Mouse (Mus musculus): ENCODE results near the gene Tmem171. TPM values are rescaled to one million over a fixed set of nuclear protein-coding genes. Genes with fewer than 3 reads are reported as not detected.

Tmem171 gene
- polyA plus RNA-seq, 1 experiment from 2014 or later, result 0.19 TPM

DNA sequence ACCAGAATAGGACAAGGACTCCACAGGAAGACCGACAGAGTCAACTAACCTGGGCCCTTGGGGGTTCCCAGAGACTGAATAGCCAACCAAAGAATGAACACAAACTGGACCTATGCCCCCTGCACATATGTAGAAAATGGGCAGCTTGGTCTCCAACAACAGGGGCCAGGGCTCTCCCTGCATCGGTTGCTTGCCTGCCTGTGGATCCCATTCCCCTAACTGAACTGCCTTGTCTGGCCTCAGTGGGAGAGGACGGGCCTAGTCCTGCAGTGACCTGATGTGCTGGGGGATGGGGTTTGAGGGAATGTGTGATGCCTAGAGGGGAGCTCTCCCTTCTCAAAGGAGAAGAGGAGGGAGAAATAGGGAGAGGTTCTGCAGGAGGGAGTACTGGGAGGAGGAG is 25.3 kb downstream of the Tmem171 start:
- Histone ChIP-seq H3K4me2 (no peak overlapping the region), H3K27ac (ENCODE audit: low read depth, low read length) (no peak overlapping the region), H3K9ac (ENCODE audit: low read depth, low read length) (no peak overlapping the region), H3K4me1 (replicated peaks; ENCODE audit: control insufficient read depth, insufficient read depth, low read length) (no peaks in the 10 kb centered on the region), H3K36me3 (ENCODE audit: control insufficient read depth, insufficient read depth, low read length) (no peaks in the 10 kb centered on the region), H3K27me3 (replicated peaks; ENCODE audit: control insufficient read depth, insufficient read depth, low read length) (no peaks in the 10 kb centered on the region), H3K9me3 (ENCODE audit: control insufficient read depth, low read length) (no peaks in the 10 kb centered on the region), H3K4me3 (ENCODE audit: low read depth, low read length) (no peak overlapping the region)
- WGBS, result 71% methylated on average over 3 of the region's 3 CpGs
- no peak for ATAC-seq (replicated peaks; ENCODE audit: low FRiP score)
- no peak for DNase-seq (ENCODE audit: low spot score)

DNA sequence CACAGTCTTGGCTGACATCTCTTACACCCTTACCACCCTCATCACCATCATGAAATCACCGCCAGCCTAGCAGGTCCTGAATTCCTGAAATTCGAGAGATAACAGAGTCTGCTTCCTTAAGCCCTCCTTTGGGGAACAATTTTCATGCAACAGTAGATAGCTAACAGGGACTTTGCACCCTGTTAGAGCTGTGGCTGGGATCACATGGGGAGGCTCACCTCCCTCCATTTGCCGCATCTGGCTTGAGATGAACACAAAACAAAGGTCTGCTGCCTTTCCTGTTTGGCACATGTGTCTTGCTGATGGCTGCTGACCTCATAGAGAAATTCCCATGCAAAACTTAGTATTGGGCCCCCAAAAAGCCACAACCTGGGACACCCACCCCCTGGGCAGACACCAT is 27.3 kb downstream of the Tmem171 start:
- H3K9ac ChIP-seq (ENCODE audit: low read depth, low read length), result no peak overlapping the region

DNA sequence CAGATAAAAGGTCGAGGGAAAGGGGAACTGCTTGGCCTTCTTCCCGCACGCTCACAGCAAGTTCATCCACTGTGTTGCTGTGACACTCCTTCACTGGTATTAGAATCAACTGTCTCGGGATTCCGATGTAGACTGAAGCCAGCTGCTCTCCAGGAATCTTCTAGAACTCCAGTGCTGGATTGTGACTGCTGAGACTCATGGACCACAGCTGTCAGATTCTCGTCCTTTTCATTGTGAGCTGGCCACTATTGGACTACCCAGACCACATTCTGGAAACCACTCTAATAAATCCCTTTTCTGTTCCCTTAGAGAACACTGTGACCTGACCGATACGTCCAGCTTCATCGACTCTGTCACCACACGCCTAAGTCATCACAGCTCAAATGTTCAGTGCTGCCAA is 29.4 kb downstream of the Tmem171 start:
- no peaks in the 10 kb centered on the region for H3K27me3 ChIP-seq (replicated peaks; ENCODE audit: control insufficient read depth, insufficient read depth, low read length)
- ATAC-seq (replicated peaks; ENCODE audit: low FRiP score), result no peak
- no peak overlapping the region for H3K9ac ChIP-seq (ENCODE audit: low read depth, low read length)
- H3K36me3 ChIP-seq (ENCODE audit: control insufficient read depth, insufficient read depth, low read length), result no peaks in the 10 kb centered on the region
- DNase-seq (ENCODE audit: low spot score), result no peak
- no peak overlapping the region for H3K4me3 ChIP-seq (ENCODE audit: low read depth, low read length)
- H3K9me3 ChIP-seq (ENCODE audit: control insufficient read depth, low read length), result no peaks in the 10 kb centered on the region; the same call in 1 of the 2 replicates
- 79% methylated on average over 10 of the region's 10 CpGs for WGBS
- H3K4me1 ChIP-seq (replicated peaks; ENCODE audit: control insufficient read depth, insufficient read depth, low read length), result no peaks in the 10 kb centered on the region
- no peak overlapping the region for H3K27ac ChIP-seq (ENCODE audit: low read depth, low read length)
- H3K4me2 ChIP-seq, result no peak overlapping the region

More for the DNA sequence above, 27.3 kb downstream of the Tmem171 start:
- Histone ChIP-seq H3K27me3 (replicated peaks; ENCODE audit: control insufficient read depth, insufficient read depth, low read length) (no peaks in the 10 kb centered on the region), H3K36me3 (ENCODE audit: control insufficient read depth, insufficient read depth, low read length) (no peaks in the 10 kb centered on the region), H3K27ac (ENCODE audit: low read depth, low read length) (no peak overlapping the region), H3K4me2 (no peak overlapping the region), H3K4me3 (ENCODE audit: low read depth, low read length) (no peak overlapping the region), H3K4me1 (replicated peaks; ENCODE audit: control insufficient read depth, insufficient read depth, low read length) (no peaks in the 10 kb centered on the region), H3K9me3 (ENCODE audit: control insufficient read depth, low read length) (no peaks in the 10 kb centered on the region)
- DNase-seq (ENCODE audit: low spot score) (no peak), ATAC-seq (replicated peaks; ENCODE audit: low FRiP score) (no peak)
- WGBS, result 43% methylated on average over 3 of the region's 3 CpGs

DNA sequence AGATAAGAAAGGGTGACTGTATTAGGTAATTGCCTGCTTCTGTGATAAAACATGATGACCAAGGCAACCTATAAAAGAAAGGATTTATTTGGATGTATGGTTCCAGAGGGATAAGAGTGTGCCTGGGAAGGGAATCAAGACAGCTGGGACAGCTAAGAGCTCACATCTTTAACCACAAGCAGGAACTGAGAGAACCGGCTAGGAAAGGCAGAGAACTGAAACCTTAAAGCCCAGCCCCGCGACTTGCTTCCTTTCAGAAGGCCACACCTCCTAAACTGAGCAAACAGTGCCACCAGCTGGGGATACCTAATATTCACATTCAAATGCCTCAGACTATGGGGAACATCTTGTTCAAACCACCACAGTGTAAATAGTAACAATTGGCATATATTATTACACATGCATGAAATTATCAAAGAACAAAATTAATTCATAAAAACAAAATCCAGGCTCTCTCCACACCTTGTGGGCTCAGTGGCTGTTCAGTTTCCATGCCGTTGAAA is 32.4 kb downstream of the Tmem171 start:
- no peak overlapping the region for H3K4me3 ChIP-seq (ENCODE audit: low read depth, low read length)
- no peak overlapping the region for H3K27ac ChIP-seq (ENCODE audit: low read depth, low read length)
- DNase-seq (ENCODE audit: low spot score) (no peak), ATAC-seq (replicated peaks; ENCODE audit: low FRiP score) (no peak)
- H3K4me2 ChIP-seq, result no peak overlapping the region
- no peaks in the 10 kb centered on the region; the same call in 1 of the 2 replicates for H3K27me3 ChIP-seq (replicated peaks; ENCODE audit: control insufficient read depth, insufficient read depth, low read length)
- no peaks in the 10 kb centered on the region; the same call in 1 of the 2 replicates for H3K9me3 ChIP-seq (ENCODE audit: control insufficient read depth, low read length)
- no peaks in the 10 kb centered on the region for H3K36me3 ChIP-seq (ENCODE audit: control insufficient read depth, insufficient read depth, low read length)
- H3K9ac ChIP-seq (ENCODE audit: low read depth, low read length), result no peak overlapping the region
- 77% methylated on average over 4 of the region's 4 CpGs for WGBS
- H3K4me1 ChIP-seq (replicated peaks; ENCODE audit: control insufficient read depth, insufficient read depth, low read length), result no peaks in the 10 kb centered on the region

DNA sequence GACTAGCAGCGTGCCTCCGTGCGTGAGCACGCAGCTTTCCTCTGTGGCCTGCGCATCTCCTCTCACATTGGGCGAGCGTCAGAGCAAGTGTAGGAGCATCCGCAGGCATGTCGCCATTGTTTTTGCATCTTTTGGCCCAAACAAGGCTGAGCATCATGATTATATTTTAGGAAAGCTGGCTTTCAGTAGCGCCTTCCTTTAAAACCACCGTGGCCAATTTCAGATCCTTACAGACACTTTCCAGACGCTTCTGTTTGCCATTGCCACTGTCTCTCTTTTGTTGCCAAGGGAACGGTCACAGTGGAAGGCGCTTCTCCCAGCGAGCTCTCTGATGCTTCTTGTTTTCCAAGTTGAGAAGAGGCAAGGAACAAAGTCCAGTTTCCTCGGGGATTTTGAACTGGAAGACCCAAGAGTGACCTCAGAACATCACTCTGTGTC is 38.6 kb downstream of the Tmem171 start:
- Histone ChIP-seq H3K4me1 (replicated peaks; ENCODE audit: control insufficient read depth, insufficient read depth, low read length) (no peaks in the 10 kb centered on the region), H3K36me3 (ENCODE audit: control insufficient read depth, insufficient read depth, low read length) (no peaks in the 10 kb centered on the region), H3K27ac (ENCODE audit: low read depth, low read length) (no peak overlapping the region), H3K27me3 (replicated peaks; ENCODE audit: control insufficient read depth, insufficient read depth, low read length) (no peaks in the 10 kb centered on the region; the same call in 1 of the 2 replicates), H3K4me3 (ENCODE audit: low read depth, low read length) (no peak overlapping the region), H3K9me3 (ENCODE audit: control insufficient read depth, low read length) (no peaks in the 10 kb centered on the region), H3K9ac (ENCODE audit: low read depth, low read length) (no peak overlapping the region), H3K4me2 (no peak overlapping the region)
- 86% methylated on average over 16 of the region's 16 CpGs for WGBS
- DNase-seq (ENCODE audit: low spot score), result no peak
- ATAC-seq (replicated peaks; ENCODE audit: low FRiP score), result no peak

DNA sequence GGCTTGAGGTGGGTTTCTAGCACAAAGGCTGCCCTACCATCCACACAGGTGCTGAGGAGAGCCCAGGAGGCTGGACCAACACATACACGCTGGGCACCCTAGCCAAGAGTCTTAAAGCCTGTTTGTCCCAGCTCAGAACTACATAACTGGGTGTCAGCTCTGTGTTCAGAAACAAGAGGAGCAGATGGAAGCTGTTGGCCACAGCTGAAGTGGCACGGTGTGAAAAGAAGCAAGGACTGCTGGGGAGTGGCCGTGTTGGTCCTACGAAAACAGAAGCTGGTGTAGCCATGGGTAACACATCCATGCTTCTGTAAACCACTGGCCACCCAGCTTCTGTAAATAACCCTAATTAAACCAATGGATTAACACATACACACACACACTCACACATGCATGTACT is 39.3 kb downstream of the Tmem171 start:
- WGBS, result 86% methylated on average over 4 of the region's 4 CpGs
- ATAC-seq (replicated peaks; ENCODE audit: low FRiP score) (no peak), DNase-seq (ENCODE audit: low spot score) (no peak)

DNA sequence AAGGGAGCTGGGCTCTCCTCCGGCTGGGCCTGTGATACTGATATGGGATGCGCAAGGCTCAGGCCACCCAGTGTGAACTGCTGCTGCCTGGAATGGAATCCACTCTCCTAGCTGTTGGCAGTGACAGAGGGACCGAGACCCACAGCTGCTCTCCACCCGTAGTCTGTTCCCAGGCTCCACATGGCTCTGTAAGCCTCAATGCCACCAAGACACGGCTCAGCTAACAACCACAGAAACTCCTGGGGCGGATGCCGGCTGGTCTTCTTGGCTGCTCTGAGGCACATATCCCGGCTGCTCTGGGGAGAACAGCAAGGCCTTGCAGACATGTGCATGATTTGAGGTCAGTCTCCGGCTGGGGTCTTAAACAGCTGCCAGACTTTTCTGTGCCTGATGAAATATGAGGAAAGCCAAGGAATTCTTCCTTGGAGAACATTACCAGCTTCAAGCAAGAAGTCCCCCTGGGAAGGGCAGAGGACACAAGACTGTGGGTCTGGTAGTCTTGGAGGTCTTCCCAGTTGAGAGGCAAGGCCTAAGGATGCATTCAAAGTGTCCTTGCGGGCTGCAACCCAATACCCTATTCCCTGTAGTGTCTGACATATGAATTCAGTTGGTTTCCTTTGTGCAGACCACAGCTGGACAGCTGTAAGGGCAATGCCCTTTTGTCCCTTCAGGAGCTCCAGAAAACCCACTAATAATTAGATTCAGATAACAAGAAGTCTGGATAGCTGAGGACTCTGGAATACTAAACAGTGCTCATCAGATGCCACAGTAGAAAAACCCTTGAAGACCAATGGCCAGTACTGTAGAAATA is 40.3 kb downstream of the Tmem171 start:
- H3K9me3 ChIP-seq (ENCODE audit: control insufficient read depth, low read length), result no peaks in the 10 kb centered on the region
- no peak for DNase-seq (ENCODE audit: low spot score)
- H3K36me3 ChIP-seq (ENCODE audit: control insufficient read depth, insufficient read depth, low read length), result no peaks in the 10 kb centered on the region
- H3K4me1 ChIP-seq (replicated peaks; ENCODE audit: control insufficient read depth, insufficient read depth, low read length), result no peaks in the 10 kb centered on the region
- H3K4me3 ChIP-seq (ENCODE audit: low read depth, low read length), result no peak overlapping the region
- H3K9ac ChIP-seq (ENCODE audit: low read depth, low read length), result no peak overlapping the region
- no peaks in the 10 kb centered on the region; the same call in 1 of the 2 replicates for H3K27me3 ChIP-seq (replicated peaks; ENCODE audit: control insufficient read depth, insufficient read depth, low read length)
- ATAC-seq (replicated peaks; ENCODE audit: low FRiP score), result no peak
- 83% methylated on average over 10 of the region's 10 CpGs for WGBS
- no peak overlapping the region for H3K4me2 ChIP-seq
- no peak overlapping the region for H3K27ac ChIP-seq (ENCODE audit: low read depth, low read length)

More for the DNA sequence above, 39.3 kb downstream of the Tmem171 start:
- Histone ChIP-seq H3K9me3 (ENCODE audit: control insufficient read depth, low read length) (no peaks in the 10 kb centered on the region), H3K9ac (ENCODE audit: low read depth, low read length) (no peak overlapping the region), H3K27me3 (replicated peaks; ENCODE audit: control insufficient read depth, insufficient read depth, low read length) (no peaks in the 10 kb centered on the region; the same call in 1 of the 2 replicates), H3K4me3 (ENCODE audit: low read depth, low read length) (no peak overlapping the region), H3K4me2 (no peak overlapping the region), H3K27ac (ENCODE audit: low read depth, low read length) (no peak overlapping the region), H3K4me1 (replicated peaks; ENCODE audit: control insufficient read depth, insufficient read depth, low read length) (no peaks in the 10 kb centered on the region), H3K36me3 (ENCODE audit: control insufficient read depth, insufficient read depth, low read length) (no peaks in the 10 kb centered on the region)

DNA sequence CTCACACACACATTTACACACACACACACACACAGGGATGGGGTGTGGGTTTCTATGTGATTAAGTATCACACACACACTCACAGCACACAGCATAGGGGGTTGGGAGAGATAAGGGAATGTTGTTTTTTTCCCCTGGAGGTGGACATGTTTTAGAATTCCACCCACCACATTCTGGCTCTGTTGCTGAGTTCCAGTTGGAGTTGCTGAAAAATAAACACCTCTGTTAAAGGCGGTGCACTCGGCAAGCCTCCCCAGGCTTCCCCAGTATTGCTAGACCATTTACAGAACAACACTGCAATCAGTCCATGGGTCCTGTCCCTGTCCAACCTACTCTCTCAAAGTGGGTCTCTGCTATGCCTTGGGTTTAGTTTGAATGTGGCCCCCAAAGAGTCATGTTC is 42.4 kb downstream of the Tmem171 start:
- H3K27ac ChIP-seq (ENCODE audit: low read depth, low read length), result no peak overlapping the region
- WGBS, result 75% methylated on average over 2 of the region's 2 CpGs
- no peaks in the 10 kb centered on the region for H3K9me3 ChIP-seq (ENCODE audit: control insufficient read depth, low read length)
- H3K4me3 ChIP-seq (ENCODE audit: low read depth, low read length), result no peak overlapping the region
- no peaks in the 10 kb centered on the region for H3K36me3 ChIP-seq (ENCODE audit: control insufficient read depth, insufficient read depth, low read length)
- H3K27me3 ChIP-seq (replicated peaks; ENCODE audit: control insufficient read depth, insufficient read depth, low read length), result no peaks in the 10 kb centered on the region
- no peak overlapping the region for H3K4me2 ChIP-seq
- no peak overlapping the region for H3K9ac ChIP-seq (ENCODE audit: low read depth, low read length)
- DNase-seq (ENCODE audit: low spot score) (no peak), ATAC-seq (replicated peaks; ENCODE audit: low FRiP score) (no peak)
- H3K4me1 ChIP-seq (replicated peaks; ENCODE audit: control insufficient read depth, insufficient read depth, low read length), result no peaks in the 10 kb centered on the region

Measured in liver, embryonic 11.5 days (tissue).